Mouse (Mus musculus): ENCODE measurements around the gene Gm3336. TPM values are rescaled to one million over a fixed set of nuclear protein-coding genes. Genes with fewer than 3 reads are reported as not detected.
A peak's percentile ranks its signal among the peaks of the same experiment; 100 is the strongest.

The Gm3336 gene
- polyA plus RNA-seq (2015; fragmentation: Nextera tagmentation; extraction: Ambion mirVana) = 0.50 and 0.54 TPM in 2 replicates

- peak; percentile 52 for ATAC-seq
- 2% methylated on average over 19 of the region's 19 CpGs for WGBS
- Histone ChIP-seq H3K36me3 (ENCODE audit: insufficient read depth, low read length) (no peaks in the 10 kb centered on the region), H3K4me1 (ENCODE audit: insufficient read depth, low read depth, low read length) (no peaks in the 10 kb centered on the region), H3K9me3 (ENCODE audit: low read length) (no peaks in the 10 kb centered on the region), H3K4me2 (replicated peaks; ENCODE audit: low read depth, low read length) (no peak within 1 kb of the TSS), H3K27me3 (replicated peaks; ENCODE audit: insufficient read depth, low read length) (no peaks in the 10 kb centered on the region), H3K4me3 (ENCODE audit: low read depth, low read length) (no peak within 1 kb of the TSS), H3K27ac (ENCODE audit: low read length) (no peak within 1 kb of the TSS), H3K9ac (replicated peaks; ENCODE audit: low read depth) (no peak within 1 kb of the TSS)
- DNase-seq (ENCODE audit: low spot score) = peak; percentile 74
- TF ChIP-seq EP300 (IDR thresholded peaks at IDR 0.05) (no peak), CTCF (IDR thresholded peaks at IDR 0.05) (peak; percentile 95)
Measured at GRCm38 (mm10) chr8:70718297-70718696, at the start of gene Gm3336. Gene Gm3336 (plus strand): TSS chr8:70718543.

- ATAC-seq (no peak), DNase-seq (ENCODE audit: low spot score) (peak; percentile 56)
- no peaks in the 10 kb centered on the region for H3K36me3 ChIP-seq (ENCODE audit: insufficient read depth, low read length)
- no peaks in the 10 kb centered on the region for H3K27me3 ChIP-seq (replicated peaks; ENCODE audit: insufficient read depth, low read length)
- 63% methylated on average over 10 of the region's 10 CpGs for WGBS
- no peak overlapping the region for H3K4me2 ChIP-seq (replicated peaks; ENCODE audit: low read depth, low read length)
- TF ChIP-seq EP300 (IDR thresholded peaks at IDR 0.05) (no peak), CTCF (IDR thresholded peaks at IDR 0.05) (no peak)
- 0 out of 2 replicates have a peak overlapping the region, but pooled peaks have one; percentile 80 for H3K27ac ChIP-seq (ENCODE audit: low read length)
- H3K4me1 ChIP-seq (ENCODE audit: insufficient read depth, low read depth, low read length) = peaks cover 20% of the 10 kb centered on the region
- H3K4me3 ChIP-seq (ENCODE audit: low read depth, low read length) = no peak overlapping the region
- no peak overlapping the region for H3K9ac ChIP-seq (replicated peaks; ENCODE audit: low read depth)
- H3K9me3 ChIP-seq (ENCODE audit: low read length) = no peaks in the 10 kb centered on the region
Measured at GRCm38 (mm10) chr8:70671615-70672324, 46.6 kb upstream of the Gm3336 start.

- no peak for TF ChIP-seq EP300 (IDR thresholded peaks at IDR 0.05)
- peak; percentile 26 for TF ChIP-seq CTCF (IDR thresholded peaks at IDR 0.05)
- WGBS = 36% methylated on average over 19 of the region's 19 CpGs
- DNase-seq (ENCODE audit: low spot score) = no peak
Measured at GRCm38 (mm10) chr8:70672325-70673078, 45.8 kb upstream of the Gm3336 start.

GRCm38 (mm10) chr8:70673079-70673856, 45.1 kb upstream of the Gm3336 start, which contains the start of gene Lsm4:
Gene Lsm4 (plus strand): TSS chr8:70673248.
- H3K4me3 ChIP-seq (ENCODE audit: low read depth, low read length) = peak within 1 kb of the TSS; percentile 62
- no peaks in the 10 kb centered on the region for H3K9me3 ChIP-seq (ENCODE audit: low read length)
- ATAC-seq (peak; percentile 97), DNase-seq (ENCODE audit: low spot score) (peak; percentile 100)
- no peaks in the 10 kb centered on the region; the same call in 1 of the 2 replicates for H3K36me3 ChIP-seq (ENCODE audit: insufficient read depth, low read length)
- no peaks in the 10 kb centered on the region for H3K27me3 ChIP-seq (replicated peaks; ENCODE audit: insufficient read depth, low read length)
- 2% methylated on average over 60 of the region's 60 CpGs for WGBS
- TF ChIP-seq CTCF (IDR thresholded peaks at IDR 0.05) (peak; percentile 87), EP300 (IDR thresholded peaks at IDR 0.05) (peak; percentile 95)
- peak within 1 kb of the TSS; percentile 52 for H3K4me2 ChIP-seq (replicated peaks; ENCODE audit: low read depth, low read length)
- H3K9ac ChIP-seq (replicated peaks; ENCODE audit: low read depth) = peak within 1 kb of the TSS; percentile 43
- H3K27ac ChIP-seq (ENCODE audit: low read length) = peak within 1 kb of the TSS; percentile 96
- peaks cover 20% of the 10 kb centered on the region for H3K4me1 ChIP-seq (ENCODE audit: insufficient read depth, low read depth, low read length)

More at GRCm38 (mm10) chr8:70672325-70673078, 45.8 kb upstream of the Gm3336 start:
- no peaks in the 10 kb centered on the region for H3K36me3 ChIP-seq (ENCODE audit: insufficient read depth, low read length)
- peak overlapping the region; percentile 80 for H3K27ac ChIP-seq (ENCODE audit: low read length)
- no peak for ATAC-seq
- H3K4me1 ChIP-seq (ENCODE audit: insufficient read depth, low read depth, low read length) = peaks cover 20% of the 10 kb centered on the region
- 0 out of 2 replicates have a peak overlapping the region, but pooled peaks have one; percentile 23 for H3K4me3 ChIP-seq (ENCODE audit: low read depth, low read length)
- H3K27me3 ChIP-seq (replicated peaks; ENCODE audit: insufficient read depth, low read length) = no peaks in the 10 kb centered on the region
- H3K9ac ChIP-seq (replicated peaks; ENCODE audit: low read depth) = peak overlapping the region; percentile 41
- H3K4me2 ChIP-seq (replicated peaks; ENCODE audit: low read depth, low read length) = peak overlapping the region; percentile 52
- no peaks in the 10 kb centered on the region for H3K9me3 ChIP-seq (ENCODE audit: low read length)

- DNase-seq (ENCODE audit: low spot score) (peak; percentile 19), ATAC-seq (no peak)
- Histone ChIP-seq H3K4me1 (ENCODE audit: insufficient read depth, low read depth, low read length) (peaks cover 20% of the 10 kb centered on the region), H3K4me3 (ENCODE audit: low read depth, low read length) (0 out of 2 replicates have a peak overlapping the region, but pooled peaks have one; percentile 62), H3K27ac (ENCODE audit: low read length) (peak overlapping the region; percentile 96), H3K9ac (replicated peaks; ENCODE audit: low read depth) (no peak overlapping the region; the same call in 1 of the 2 replicates), H3K36me3 (ENCODE audit: insufficient read depth, low read length) (no peaks in the 10 kb centered on the region; the same call in 1 of the 2 replicates), H3K27me3 (replicated peaks; ENCODE audit: insufficient read depth, low read length) (no peaks in the 10 kb centered on the region), H3K9me3 (ENCODE audit: low read length) (no peaks in the 10 kb centered on the region), H3K4me2 (replicated peaks; ENCODE audit: low read depth, low read length) (peak overlapping the region; percentile 52)
- 72% methylated on average over 3 of the region's 3 CpGs for whole genome bisulfite sequencing
- TF ChIP-seq CTCF (IDR thresholded peaks at IDR 0.05) (no peak), EP300 (IDR thresholded peaks at IDR 0.05) (no peak)
Measured at GRCm38 (mm10) chr8:70674109-70674508, 44.2 kb upstream of the Gm3336 start.
